Mouse (Mus musculus) spleen, postnatal 10 days (tissue): Measurements from ENCODE around the gene Itgad.

Experiments
- DNase-seq, 2 experiments: peaks; one replicate each; pipeline ENCODE4 v3.0.0; 2021 to 2022; ENCODE audit warnings: low spot score in 2 of 2

The Itgad gene

GRCm38 (mm10) chr7:128180126-128180525 lies 25.9 kb downstream of the Itgad start:
- peak in 1 of 2 experiments; percentile 54 for DNase-seq

GRCm38 (mm10) chr7:128180546-128180945 lies 26.4 kb downstream of the Itgad start:
- DNase-seq: peak in 1 of 2 experiments; percentile 15

DNA sequence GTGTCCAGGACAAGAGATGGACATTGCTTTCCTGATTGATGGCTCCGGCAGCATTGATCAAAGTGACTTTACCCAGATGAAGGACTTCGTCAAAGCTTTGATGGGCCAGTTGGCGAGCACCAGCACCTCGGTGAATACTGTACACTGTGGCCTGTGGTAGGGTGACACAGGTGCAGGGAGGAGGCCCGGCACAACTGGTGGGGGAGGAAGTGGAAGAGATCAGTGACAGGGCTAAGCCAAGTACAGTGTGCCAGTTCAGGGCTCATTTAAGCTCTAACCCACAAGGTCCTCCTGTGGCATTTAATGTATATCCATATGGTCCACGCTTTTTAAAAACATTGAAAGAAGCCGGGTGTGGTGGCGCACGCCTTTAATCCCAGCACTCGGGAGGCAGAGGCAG lies 27.5 kb downstream of the Itgad start:
- peak in 1 of 2 experiments; percentile 40 for DNase-seq

- no peak for DNase-seq
These were observed 47.4 kb downstream of the Itgad start for GRCm38 (mm10) chr7:128201607-128202006.

- DNase-seq: no peak
These were observed 48.9 kb downstream of the Itgad start for GRCm38 (mm10) chr7:128203071-128203470.

DNA sequence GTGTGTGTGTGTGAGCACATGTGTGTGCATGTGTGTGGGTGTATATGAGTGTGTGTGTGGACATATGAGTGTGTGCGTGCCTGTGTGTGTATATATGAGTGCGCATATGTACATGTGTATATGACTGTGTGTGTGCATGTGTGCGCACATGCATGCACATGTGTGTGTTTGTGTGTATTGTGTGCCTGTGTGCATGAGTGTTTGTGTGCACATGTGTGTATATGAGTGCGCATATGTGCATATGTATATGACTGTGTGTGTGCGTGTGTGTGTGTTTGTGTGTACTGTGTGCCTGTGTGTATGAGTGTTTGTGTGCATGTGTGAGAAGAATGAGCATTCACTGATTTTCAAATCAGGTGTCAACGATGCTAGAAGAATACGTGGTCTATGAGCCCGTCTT lies 50.0 kb downstream of the Itgad start:
- DNase-seq: no peak

GRCm38 (mm10) chr7:128205695-128206094 lies 51.5 kb downstream of the Itgad start:
- no peak for DNase-seq

GRCm38 (mm10) chr7:128206152-128206551 lies 52.0 kb downstream of the Itgad start, which contains the start of gene Cox6a2:
TSS of gene Cox6a2 (minus strand) at chr7:128206387.
- DNase-seq: no peak

DNA sequence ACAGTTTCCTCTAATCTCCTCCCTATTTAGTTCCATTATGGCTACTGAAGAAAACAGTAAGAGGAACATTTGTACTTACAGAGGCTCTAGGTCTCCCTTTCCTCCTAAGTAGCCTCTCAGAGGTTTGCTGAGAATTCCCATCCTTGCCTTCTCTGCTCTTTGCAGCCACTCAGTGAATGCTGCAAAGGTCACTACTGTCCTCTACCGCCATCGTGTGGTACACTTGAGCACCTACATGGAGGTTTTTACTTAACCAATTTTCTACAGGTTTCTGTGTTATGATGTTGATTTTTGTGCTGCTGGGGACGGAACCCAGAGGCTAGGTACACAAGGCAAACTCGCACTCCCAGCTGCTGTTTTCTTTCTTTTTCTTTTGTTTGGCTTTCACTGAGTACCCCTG lies 54.0 kb downstream of the Itgad start:
- peak; percentile 36 to 74 for DNase-seq

DNA sequence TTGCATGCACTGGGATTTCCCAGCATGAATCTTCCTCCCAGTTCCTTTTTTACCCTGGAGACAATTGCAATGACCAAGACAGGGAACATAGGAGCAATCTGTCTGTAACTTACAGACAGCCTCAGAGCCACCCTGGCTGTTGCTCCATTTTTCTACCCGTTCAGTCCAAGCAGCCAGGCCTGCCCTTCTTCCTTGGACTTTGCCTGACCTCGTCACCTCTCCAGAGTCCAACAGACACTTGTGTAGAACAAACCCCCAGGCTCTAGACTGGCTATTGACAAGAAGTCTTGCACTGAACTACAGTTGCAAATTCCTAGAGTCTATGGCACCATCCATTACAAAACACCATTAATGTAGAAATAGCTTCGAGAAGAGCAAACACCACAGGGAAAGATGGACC lies 55.6 kb downstream of the Itgad start:
- DNase-seq: no peak

GRCm38 (mm10) chr7:128219952-128220351 lies 65.8 kb downstream of the Itgad start:
- no peak for DNase-seq

- DNase-seq: no peak
These were observed 66.8 kb downstream of the Itgad start for GRCm38 (mm10) chr7:128220936-128221335.

- no peak for DNase-seq
These were observed 77.6 kb downstream of the Itgad start for GRCm38 (mm10) chr7:128231741-128232140.

DNA sequence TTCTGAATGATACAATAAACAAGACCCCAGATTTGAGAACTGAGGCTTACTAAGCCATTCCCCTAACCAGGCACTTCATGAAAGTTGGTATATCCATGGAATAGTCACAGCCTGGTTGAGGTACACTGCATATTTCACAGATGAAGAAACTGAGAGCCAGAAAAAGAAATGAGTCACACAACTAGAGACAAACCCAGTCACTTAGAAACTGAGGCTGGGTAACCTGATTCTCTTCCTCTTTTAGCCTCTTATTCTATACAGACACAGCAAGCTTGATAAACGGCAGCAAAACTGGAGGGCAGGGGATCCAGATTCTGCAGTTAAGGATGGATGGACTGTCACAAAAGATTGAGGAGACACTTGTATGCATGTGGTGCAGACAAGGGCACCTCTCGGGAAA lies 80.6 kb downstream of the Itgad start:
- DNase-seq: no peak

DNA sequence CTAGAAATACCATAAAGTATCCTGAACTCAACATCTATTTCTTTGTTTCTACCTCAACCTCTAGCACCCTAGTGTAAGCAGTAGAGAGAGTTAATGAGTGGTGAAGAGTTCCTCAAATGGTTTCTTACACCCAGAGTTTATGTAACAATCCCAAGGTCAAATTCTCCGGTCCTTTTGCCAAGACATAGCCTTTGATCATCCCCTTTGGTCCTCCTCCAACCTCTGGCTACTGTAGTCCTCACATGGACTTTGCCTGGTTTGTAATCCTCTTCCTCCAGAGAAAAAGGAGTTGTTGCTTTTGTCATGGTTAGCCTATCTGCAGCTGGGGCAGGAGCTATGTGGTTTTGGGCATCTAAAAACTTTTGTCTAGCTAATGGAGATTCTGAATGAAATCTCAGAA lies 81.3 kb downstream of the Itgad start:
- no peak for DNase-seq

DNA sequence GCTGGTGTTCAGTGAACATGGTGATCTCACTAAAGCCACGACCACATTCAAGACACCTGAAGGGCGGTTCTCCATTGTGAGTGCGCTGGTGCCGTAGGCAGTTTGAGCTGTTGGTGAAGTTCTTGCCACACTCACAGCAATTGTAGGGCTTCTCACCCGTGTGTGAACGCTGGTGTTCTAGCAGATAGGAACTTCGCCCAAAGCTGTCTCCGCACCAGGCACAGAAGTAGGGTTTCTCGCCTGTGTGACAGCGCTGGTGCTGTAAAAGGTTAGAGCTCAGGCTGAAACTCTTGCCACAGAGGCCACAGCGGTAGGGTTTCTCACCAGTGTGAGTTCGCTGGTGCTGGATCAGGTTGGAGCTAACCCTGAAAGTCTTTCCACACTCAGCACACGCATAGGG lies 82.2 kb downstream of the Itgad start:
- DNase-seq: no peak

DNA sequence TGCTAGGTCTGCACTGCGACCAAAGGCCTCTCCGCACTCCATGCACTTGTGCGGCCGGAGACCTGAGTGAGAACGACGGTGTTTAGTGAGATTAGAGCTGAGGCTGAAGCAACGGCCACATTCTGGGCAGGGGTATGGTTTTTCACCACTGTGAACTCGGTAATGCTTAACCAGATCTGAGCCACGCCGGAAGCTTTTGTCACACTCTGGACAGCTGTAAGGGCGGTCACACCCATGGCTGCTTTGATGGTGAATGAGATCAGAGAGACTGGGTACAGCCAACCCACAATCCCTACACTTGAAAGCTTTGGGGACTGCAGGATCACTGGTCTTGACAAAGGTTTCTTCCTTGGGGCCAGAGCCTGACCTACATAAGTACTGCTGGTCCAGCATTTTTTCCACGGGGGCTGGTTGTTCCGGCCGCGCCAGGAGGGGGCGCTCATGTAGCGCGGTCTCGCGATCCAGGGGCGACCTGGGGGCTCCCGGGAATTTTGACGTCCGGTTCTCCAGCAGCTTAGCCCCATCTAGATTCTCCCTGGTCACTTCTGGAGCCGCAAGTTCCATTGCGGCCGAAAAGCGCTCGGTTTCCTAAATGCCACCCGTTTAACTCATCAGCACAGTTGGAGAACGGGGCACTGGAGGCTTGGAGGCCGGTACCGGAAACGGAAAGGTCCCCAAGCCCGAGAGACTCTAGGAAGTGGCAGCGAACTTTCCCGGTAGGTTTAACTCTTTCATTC lies 82.8 kb downstream of the Itgad start, which contains the start of gene Armc5:
Gene Armc5 (plus strand): TSS at position 487 of the 737 bp plus-strand sequence.
- peak; percentile 87 to 91 for DNase-seq

DNA sequence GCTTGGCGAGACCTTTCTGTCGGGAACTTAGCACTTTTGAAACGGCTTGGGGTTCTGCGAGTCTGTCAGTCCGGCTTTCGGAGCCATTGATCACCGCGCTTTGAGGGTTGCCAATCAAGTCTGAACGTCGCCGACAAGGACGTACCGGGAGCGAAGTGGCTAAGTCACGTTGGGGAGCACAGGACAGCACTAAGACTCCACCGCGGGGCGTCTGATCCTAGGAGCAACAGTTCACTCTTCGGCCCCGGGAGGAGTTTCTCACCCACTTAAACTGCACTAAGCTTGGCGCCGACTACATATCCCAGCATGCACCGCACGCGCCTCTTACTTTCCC lies 83.4 kb downstream of the Itgad start:
- DNase-seq: no peak

- peak; percentile 100 for DNase-seq
These were observed 84.0 kb downstream of the Itgad start, which contains the start of gene 9130023H24Rik for GRCm38 (mm10) chr7:128237927-128238778. TSS of gene 9130023H24Rik (minus strand) at chr7:128238031.

GRCm38 (mm10) chr7:128238991-128239390 lies 84.8 kb downstream of the Itgad start:
- peak in 1 of 2 experiments; percentile 75 for DNase-seq

- DNase-seq: no peak
These were observed 86.1 kb downstream of the Itgad start for GRCm38 (mm10) chr7:128240131-128240784.

DNA sequence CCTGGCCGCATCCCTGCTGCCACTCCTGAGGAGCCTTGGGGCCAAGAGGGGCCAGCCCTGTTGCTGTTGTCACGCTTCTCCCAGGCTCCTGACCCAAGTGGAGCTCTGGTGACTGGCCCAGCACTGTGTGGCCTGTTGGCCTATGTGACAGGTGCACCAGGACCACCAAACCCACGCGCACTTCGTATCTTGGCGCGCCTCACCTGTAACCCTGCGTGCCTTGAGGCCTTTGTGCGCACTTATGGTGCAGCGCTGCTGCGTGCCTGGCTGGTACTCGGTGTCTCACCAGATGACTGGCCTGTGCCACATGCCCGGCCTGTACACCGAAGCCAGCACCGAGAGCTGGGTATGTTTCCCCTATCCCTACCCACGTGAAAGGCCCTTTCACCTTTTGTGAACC lies 88.2 kb downstream of the Itgad start:
- no peak for DNase-seq
